Mouse (Mus musculus) limb, embryonic 14.5 days (tissue): Measurements from ENCODE around the gene Prss53. TPM values are rescaled to one million over a fixed set of nuclear protein-coding genes. Genes with fewer than 3 reads are reported as not detected.

Source experiments
- ATAC-seq: fragments of 200-750 bp; cut with Nextera tagmentation; 2 replicates; pipeline ENCODE4 v1.8.0; 2017; ENCODE audit warnings: low read depth, moderate number of reproducible peaks, moderate TSS enrichment; ENCODE audit not compliant: low FRiP score
- DNase-seq: peaks from one replicate; pipeline ENCODE4 v3.0.0-alpha.2; 2015; ENCODE audit warnings: low spot score
- H3K27ac ChIP-seq: fragments of 300-500 bp; sonication (generic); replicated peaks from 2 replicates; pipeline ENCODE4 v1.5.1; 2014; ENCODE audit warnings: low read depth, mild to moderate bottlenecking, low read length, moderate library complexity, mixed read lengths
- H3K27me3 ChIP-seq: fragments of 300-500 bp; sonication (generic); 2 replicates; pipeline ENCODE4 v1.6.1; 2014; ENCODE audit warnings: low read length, mixed read lengths; ENCODE audit not compliant: control insufficient read depth, insufficient read depth
- H3K36me3 ChIP-seq: fragments of 300-500 bp; sonication (generic); 2 replicates; pipeline ENCODE4 v1.6.1; 2014; ENCODE audit warnings: mild to moderate bottlenecking, low read length, moderate library complexity, mixed read lengths; ENCODE audit not compliant: control insufficient read depth, insufficient read depth
- H3K4me1 ChIP-seq: fragments of 300-500 bp; sonication (generic); 2 replicates; pipeline ENCODE4 v1.6.1; 2014; ENCODE audit warnings: antibody characterized with exemption, low read length, mixed read lengths; ENCODE audit not compliant: control insufficient read depth, insufficient read depth
- H3K4me2 ChIP-seq: fragments of 300-500 bp; sonication (generic); replicated peaks from 2 replicates; pipeline ENCODE4 v1.6.1; 2014; ENCODE audit warnings: low read depth, mild to moderate bottlenecking, low read length, moderate library complexity; ENCODE audit not compliant: severe bottlenecking
- H3K4me3 ChIP-seq: fragments of 300-500 bp; sonication (generic); replicated peaks from 2 replicates; pipeline ENCODE4 v1.5.1; 2014; ENCODE audit warnings: low read length
- H3K9ac ChIP-seq: fragments of 300-500 bp; sonication (generic); 2 replicates; pipeline ENCODE4 v1.6.1; 2014; ENCODE audit warnings: mild to moderate bottlenecking, low read depth, low read length, moderate library complexity; ENCODE audit not compliant: severe bottlenecking
- H3K9me3 ChIP-seq: fragments of 300-500 bp; sonication (generic); 2 replicates; pipeline ENCODE4 v1.6.1; 2016; ENCODE audit warnings: low read length; ENCODE audit not compliant: control insufficient read depth
- POLR2A ChIP-seq: fragments of 200-500 bp; IDR thresholded peaks from 2 replicates; pipeline ENCODE4 v1.8.0; 2012; ENCODE audit warnings: inconsistent platforms, mild to moderate bottlenecking, moderate library complexity, borderline replicate concordance; ENCODE audit not compliant: insufficient read depth, insufficient read length; ENCODE audit errors: extremely low read depth
- WGBS: fragments of 180-500 bp; shearing (Covaris S2); extraction: QIAGEN DNeasy Blood & Tissue Kit; methylation state at CpG from one replicate; pipeline ENCODE4 v1.1.7; 2014; 5-methylcytosine and 5-hydroxymethylcytosine counted together
- polyA plus RNA-seq, 2 experiments: library from polyadenylated mRNA; depleted of rRNA in 1 of 2; stranded (reverse) in 1 of 2; unstranded in 1 of 2; fragments of >200 nt; fragmentation: Nextera tagmentation in 1 of 2; extraction: Ambion mirVana in 1 of 2; gene quantifications; 2 replicates each; pipeline versions ENCODE4 v1.2.1 to v1.2.3; 2012 to 2014

Prss53 gene
- polyA plus RNA-seq, 2 experiments: 1.3 to 6.9 TPM

DNA sequence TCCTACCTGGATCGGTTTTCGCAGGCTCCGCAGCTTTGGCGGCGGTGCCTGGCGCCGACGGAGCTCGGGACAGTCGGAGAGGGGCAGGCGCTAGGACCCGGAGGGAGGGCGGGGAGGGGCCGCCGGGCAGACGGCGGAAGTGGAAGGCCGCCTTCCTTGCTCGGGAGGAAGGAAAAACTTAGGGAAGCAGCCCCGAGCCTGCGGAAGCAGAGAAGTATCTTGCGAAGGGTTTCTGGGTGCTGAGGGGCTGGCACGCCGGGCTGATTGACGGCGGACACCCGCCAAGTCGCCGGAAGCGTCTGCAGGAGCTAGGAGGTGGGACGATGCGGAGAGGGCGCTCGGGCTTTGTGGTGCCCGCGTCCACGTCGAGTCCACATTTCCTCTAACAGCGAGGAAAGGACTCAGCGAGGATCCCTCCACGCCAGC lies 14.7 kb downstream of the Prss53 start, which contains the start of gene Zfp646:
Gene Zfp646, plus strand, starts transcription at position 181 of the 426 bp plus-strand sequence.
- peaks cover 34% of the 10 kb centered on the region for H3K36me3 ChIP-seq
- peak within 1 kb of the TSS; percentile 97 for H3K9ac ChIP-seq
- 0% methylated on average over 31 of the region's 41 CpGs for WGBS
- peak; percentile 91 for ATAC-seq
- peak within 1 kb of the TSS; percentile 74 for H3K4me2 ChIP-seq
- H3K4me1 ChIP-seq: peaks cover 14% of the 10 kb centered on the region
- H3K9me3 ChIP-seq: no peaks in the 10 kb centered on the region
- H3K27ac ChIP-seq: peak within 1 kb of the TSS; percentile 99
- DNase-seq: peak; percentile 79
- TF ChIP-seq POLR2A: no peak
- H3K27me3 ChIP-seq: no peaks in the 10 kb centered on the region
- H3K4me3 ChIP-seq: peak within 1 kb of the TSS; percentile 94

DNA sequence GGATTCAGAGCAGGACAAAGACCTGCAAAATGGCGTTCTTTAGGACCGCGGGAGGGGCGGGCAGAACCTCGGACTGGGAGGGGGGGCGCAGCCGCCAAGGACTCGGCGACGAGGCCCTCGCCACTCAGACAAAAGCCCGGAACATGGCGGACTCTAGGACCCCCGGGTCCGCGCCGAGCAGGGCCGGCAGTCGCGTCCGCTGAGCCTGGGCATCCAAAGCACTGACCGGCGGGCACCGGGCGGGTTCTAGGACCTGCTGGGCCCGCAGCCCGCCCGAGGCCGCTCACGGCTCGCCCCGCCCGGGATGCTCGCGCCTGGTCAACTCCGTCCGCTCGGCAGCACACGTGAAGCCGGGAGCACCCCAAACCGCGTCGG lies 15.2 kb downstream of the Prss53 start:
- peak; percentile 92 for ATAC-seq
- Histone ChIP-seq H3K27me3 (no peaks in the 10 kb centered on the region), H3K4me2 (peak overlapping the region; percentile 74), H3K4me1 (peaks cover 14% of the 10 kb centered on the region), H3K36me3 (peaks cover 30% of the 10 kb centered on the region), H3K9ac (peak overlapping the region; percentile 97), H3K9me3 (no peaks in the 10 kb centered on the region), H3K27ac (peak overlapping the region; percentile 99), H3K4me3 (peak overlapping the region; percentile 94)
- 0 out of 2 replicates have a peak, but pooled peaks have one; percentile 14 for TF ChIP-seq POLR2A
- DNase-seq: peak; percentile 95
- under 1% methylated on average over 29 of the region's 43 CpGs for WGBS

DNA sequence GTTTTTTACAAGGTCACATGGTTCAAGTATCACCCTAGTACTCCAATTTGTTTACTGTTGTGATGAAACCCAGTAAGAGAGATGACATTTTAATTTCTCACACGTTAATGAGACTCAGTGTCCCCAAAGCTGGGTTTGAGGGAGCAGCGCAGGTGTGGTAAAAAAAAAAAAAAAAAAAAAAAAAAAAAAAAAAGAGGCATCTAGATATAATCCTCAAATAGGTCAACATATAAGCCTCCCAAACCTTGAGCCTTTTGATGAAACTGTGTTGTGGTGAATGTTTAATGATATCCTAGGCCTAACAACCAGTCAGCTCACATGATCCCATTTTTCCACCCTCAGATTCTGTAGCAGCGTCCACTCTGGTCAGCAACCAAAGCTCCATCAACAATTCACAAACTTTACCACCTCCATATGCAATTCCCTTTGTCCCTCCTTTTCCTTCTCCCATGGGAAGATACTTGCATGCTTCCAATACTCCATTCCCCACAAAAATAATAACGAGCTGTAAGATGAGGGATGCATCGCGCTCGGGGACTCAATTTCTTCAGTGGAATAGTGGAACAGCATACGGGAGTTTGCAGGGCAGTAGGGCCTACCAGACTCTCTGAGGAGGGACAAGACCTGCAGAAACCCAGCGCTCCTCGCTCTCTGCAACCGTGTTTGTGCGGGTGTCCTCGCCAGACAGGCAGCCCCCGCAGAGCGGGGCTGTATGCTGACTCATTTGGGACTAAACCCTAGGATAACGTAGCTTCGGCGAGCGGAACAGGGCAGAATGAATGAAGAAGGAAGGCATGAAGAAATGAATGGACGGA lies 15.8 kb downstream of the Prss53 start:
- Histone ChIP-seq H3K36me3 (peaks cover 24% of the 10 kb centered on the region), H3K4me1 (peaks cover 14% of the 10 kb centered on the region), H3K9ac (peak overlapping the region; percentile 97), H3K4me3 (peak overlapping the region; percentile 94), H3K27me3 (no peaks in the 10 kb centered on the region), H3K27ac (peak overlapping the region; percentile 99), H3K9me3 (no peaks in the 10 kb centered on the region), H3K4me2 (peak overlapping the region; percentile 74)
- DNase-seq (peak; percentile 9), ATAC-seq (peak; percentile 17)
- WGBS: 3% methylated on average over 20 of the region's 20 CpGs
- no peak for TF ChIP-seq POLR2A

DNA sequence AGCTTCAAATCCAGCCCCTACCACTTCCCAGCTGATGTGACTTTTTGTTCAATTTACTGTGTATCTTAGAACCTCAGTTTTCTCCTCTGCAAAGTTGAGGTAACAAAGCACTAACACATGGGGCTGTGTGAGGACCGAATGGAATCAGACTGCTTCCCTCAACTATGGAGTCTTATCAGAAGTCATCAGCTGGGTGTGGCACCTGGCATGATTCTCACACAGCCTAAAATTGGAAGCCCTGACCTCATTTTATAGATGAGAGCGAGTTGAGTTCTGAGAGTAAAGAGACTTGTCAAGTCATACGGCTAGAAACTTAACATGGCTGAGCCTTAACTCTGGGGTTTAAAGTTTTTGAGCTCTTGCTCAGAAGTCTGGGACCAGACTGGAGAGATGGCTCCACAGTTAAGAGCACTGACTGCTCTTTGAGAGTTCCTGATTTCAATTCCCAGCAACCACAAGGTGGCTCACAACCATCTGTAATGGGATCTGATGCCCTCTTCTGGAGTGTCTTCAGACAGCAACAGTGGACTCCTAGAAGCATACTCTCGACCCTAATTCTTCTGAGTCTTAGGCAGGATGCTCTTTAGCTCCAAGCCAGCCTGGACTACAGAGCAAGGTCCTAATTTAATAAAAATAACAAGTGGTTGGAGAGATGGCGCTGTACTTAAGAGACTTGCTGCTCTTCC lies 20.5 kb downstream of the Prss53 start:
- H3K27me3 ChIP-seq: no peaks in the 10 kb centered on the region
- ATAC-seq: no peak
- TF ChIP-seq POLR2A: no peak
- WGBS: 86% methylated on average over 5 of the region's 5 CpGs
- no peak for DNase-seq
- H3K4me2 ChIP-seq: no peak overlapping the region
- H3K27ac ChIP-seq: no peak overlapping the region
- no peak overlapping the region for H3K9ac ChIP-seq
- H3K4me1 ChIP-seq: peaks cover 9% of the 10 kb centered on the region
- no peaks in the 10 kb centered on the region for H3K9me3 ChIP-seq
- H3K4me3 ChIP-seq: no peak overlapping the region
- H3K36me3 ChIP-seq: peaks cover 34% of the 10 kb centered on the region

DNA sequence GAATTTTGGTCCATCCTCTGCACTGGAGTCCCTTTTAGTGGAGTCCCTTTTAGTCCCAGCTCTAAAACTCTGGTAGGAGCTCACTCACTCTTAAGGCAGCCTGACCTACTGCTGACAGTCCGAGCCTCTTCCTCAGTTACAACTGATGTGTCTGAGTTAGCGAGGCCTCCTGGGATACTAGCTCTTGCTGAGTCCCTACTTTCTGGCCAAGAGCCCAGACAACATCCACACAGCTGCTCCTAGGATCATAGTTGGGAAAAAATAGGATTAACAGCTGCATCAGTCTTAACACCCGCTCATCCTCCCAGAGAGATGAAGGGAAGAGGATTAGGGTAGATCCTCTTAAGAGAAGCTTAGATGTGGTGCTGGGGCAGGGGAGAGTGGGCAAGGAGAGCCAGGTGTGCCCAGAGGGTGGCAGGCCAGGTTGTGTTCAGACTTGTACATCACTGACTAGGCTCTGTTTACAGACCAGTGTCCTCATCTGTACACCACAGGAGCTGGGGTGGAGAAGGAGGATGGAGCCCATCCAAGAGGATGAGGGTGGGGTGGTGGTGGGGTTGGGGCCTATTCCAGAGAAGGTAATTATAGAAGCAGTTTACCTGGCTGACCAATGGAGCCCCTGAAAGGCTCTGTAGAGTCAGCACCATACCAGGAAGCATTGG lies 21.5 kb downstream of the Prss53 start:
- Histone ChIP-seq H3K4me3 (no peak overlapping the region), H3K4me1 (peaks cover 4% of the 10 kb centered on the region), H3K27me3 (no peaks in the 10 kb centered on the region), H3K36me3 (peaks cover 43% of the 10 kb centered on the region), H3K4me2 (no peak overlapping the region), H3K9me3 (no peaks in the 10 kb centered on the region), H3K27ac (no peak overlapping the region), H3K9ac (no peak overlapping the region)
- TF ChIP-seq POLR2A: no peak
- ATAC-seq (peak; percentile 55; the same call in 1 of the 2 replicates), DNase-seq (peak; percentile 67)
- WGBS: 70% methylated on average over 3 of the region's 3 CpGs
